Mouse (Mus musculus) liver, embryonic 14.5 days (tissue): ENCODE data around the gene Gse1.

Experiments
- CTCF ChIP-seq: IDR thresholded peaks from 2 replicates; pipeline ENCODE4 v1.5.1; 2016; ENCODE audit warnings: antibody characterized with exemption, low read depth, control low read depth
- EP300 ChIP-seq: IDR thresholded peaks from 2 replicates; pipeline ENCODE4 v1.6.1; 2016; ENCODE audit warnings: antibody characterized with exemption, low read depth

GRCm38 (mm10) chr8:120505619-120506310 is 277.5 kb downstream of the Gse1 start:
- TF ChIP-seq CTCF (no peak), EP300 (no peak)
